Mouse (Mus musculus): ENCODE measurements around the gene Aldh3b1.

DNA sequence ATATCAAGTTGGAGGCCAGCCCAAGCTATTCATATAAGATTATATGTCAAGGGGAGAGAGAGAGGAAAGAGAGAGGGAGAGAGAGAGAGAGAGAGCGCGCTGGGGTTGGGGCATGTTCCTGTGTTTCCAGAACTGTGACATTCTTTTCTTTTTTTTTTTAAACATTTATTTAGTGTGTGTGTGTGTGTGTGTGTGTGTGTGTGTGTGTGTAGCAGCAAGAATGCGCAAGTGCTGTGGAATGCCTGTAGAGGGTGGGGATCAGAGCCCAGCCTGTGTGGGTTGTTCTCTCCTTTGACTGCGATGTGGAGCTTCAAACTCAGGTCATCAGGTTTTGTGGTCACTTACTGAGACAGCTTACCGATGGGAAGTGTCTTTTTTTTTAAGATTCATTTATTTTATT, 30.6 kb upstream of the Aldh3b1 start:
- TF ChIP-seq CTCF (IDR thresholded peaks at IDR 0.05; ENCODE audit: low read depth, low read length): no peak
- TF ChIP-seq POLR2A (IDR thresholded peaks at IDR 0.05; ENCODE audit: extremely low read depth, insufficient read depth, low read length): no peak
